Mouse (Mus musculus) midbrain, embryonic 13.5 days (tissue): ENCODE data around the gene 6430550D23Rik. TPM values are rescaled to one million over a fixed set of nuclear protein-coding genes. Genes with fewer than 3 reads are reported as not detected.
A peak's percentile ranks its signal among the peaks of the same experiment; 100 is the strongest.
"Not testable (repeated sequence)": the region's sequence is repeated elsewhere in the genome, so short reads cannot be mapped to it uniquely, and the experiment has no call there.

ENCODE experiments used
- ATAC-seq: fragments of 200-750 bp; cut with Nextera tagmentation; 2 replicates; pipeline ENCODE4 v1.8.0; 2017; ENCODE audit warnings: mild to moderate bottlenecking, moderate TSS enrichment, moderate library complexity
- H3K27ac ChIP-seq: fragments of 300-500 bp; sonication (generic); 2 replicates; pipeline ENCODE4 v1.5.1; 2015; ENCODE audit warnings: inconsistent platforms, mild to moderate bottlenecking, moderate library complexity
- H3K27me3 ChIP-seq: fragments of 300-500 bp; sonication (generic); 2 replicates; pipeline ENCODE4 v1.6.1; 2015; ENCODE audit warnings: mild to moderate bottlenecking, inconsistent platforms
- H3K36me3 ChIP-seq: fragments of 300-500 bp; sonication (generic); 2 replicates; pipeline ENCODE4 v1.6.1; 2015; ENCODE audit warnings: mild to moderate bottlenecking, inconsistent platforms
- H3K4me1 ChIP-seq: fragments of 300-500 bp; sonication (generic); replicated peaks from 2 replicates; pipeline ENCODE4 v1.6.1; 2015; ENCODE audit warnings: inconsistent platforms
- H3K4me2 ChIP-seq: fragments of 300-500 bp; sonication (generic); replicated peaks from 2 replicates; pipeline ENCODE4 v1.6.1; 2015; ENCODE audit warnings: moderate library complexity, mild to moderate bottlenecking, inconsistent platforms
- H3K4me3 ChIP-seq: fragments of 300-500 bp; sonication (generic); replicated peaks from 2 replicates; pipeline ENCODE4 v1.5.1; 2015; ENCODE audit warnings: mild to moderate bottlenecking, inconsistent platforms
- H3K9ac ChIP-seq: fragments of 300-500 bp; sonication (generic); replicated peaks from 2 replicates; pipeline ENCODE4 v1.6.1; 2015; ENCODE audit warnings: mild to moderate bottlenecking, inconsistent platforms
- H3K9me3 ChIP-seq: fragments of 300-500 bp; sonication (generic); 2 replicates; pipeline ENCODE4 v1.6.1; 2016; ENCODE audit warnings: mild to moderate bottlenecking, inconsistent platforms
- WGBS: fragments of 180-500 bp; shearing (Covaris S2); methylation state at CpG from one replicate; pipeline ENCODE4 v1.1.7; 2015; 5-methylcytosine and 5-hydroxymethylcytosine counted together
- polyA plus RNA-seq: library from polyadenylated mRNA; unstranded; fragments of >200 nt; fragmentation: Nextera tagmentation; extraction: Ambion mirVana; gene quantifications from 2 replicates; pipeline ENCODE4 v1.2.1, GENCODE M21; 2015

6430550D23Rik gene
- polyA plus RNA-seq, 1 experiment from 2014 or later: 1.9 TPM

DNA sequence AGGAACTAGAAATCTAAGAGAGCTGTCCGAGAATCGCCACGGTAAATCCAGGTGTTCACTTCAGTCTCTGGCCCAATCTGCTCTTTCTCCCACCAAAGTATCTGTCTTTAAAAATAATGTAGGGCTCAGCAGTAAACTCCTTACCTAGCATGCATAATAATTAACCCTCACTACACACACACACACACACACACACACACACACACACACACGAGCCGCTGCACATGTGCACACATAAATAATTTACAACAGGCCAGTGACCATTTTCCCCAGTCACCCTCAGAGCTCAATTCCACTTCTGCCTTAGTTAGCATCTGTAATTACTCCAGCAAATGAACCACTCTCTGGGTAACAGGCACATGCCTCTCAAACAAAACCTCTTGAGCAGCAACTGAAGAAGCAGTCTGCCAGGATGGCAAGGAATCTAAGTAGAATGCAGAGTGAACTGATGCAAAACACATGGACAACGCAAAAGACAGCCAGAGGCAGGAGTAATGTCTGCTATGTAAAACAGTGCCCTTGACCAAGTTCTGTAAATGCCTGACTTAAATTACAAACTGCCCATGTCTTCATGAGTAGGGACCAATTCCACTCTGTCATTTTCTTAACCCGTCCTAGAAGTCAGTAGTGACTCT lies 78.9 kb downstream of the 6430550D23Rik start:
- ATAC-seq: no peak

DNA sequence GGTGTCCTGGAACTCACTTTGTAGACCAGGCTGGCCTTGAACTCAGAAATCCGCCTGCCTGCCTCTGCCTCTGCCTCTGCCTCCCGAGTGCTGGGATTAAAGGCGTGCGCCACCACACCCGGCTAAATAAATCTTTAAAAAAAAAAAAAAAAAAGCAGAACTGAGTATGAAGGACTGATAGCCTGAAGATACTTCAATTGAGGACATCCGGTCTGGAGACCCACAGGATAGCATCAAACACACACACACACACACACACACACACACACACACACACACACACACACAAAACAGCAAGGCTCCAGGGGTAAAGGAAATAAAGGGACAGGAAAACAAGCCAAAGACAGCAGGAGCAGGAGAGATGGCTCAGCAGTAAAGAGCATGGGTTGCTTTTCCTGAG lies 82.6 kb downstream of the 6430550D23Rik start:
- H3K36me3 ChIP-seq: peaks cover 14% of the 10 kb centered on the region
- not testable (repeated sequence) for H3K27me3 ChIP-seq, H3K4me3 ChIP-seq, H3K9me3 ChIP-seq, H3K27ac ChIP-seq, ATAC-seq, H3K4me2 ChIP-seq, H3K9ac ChIP-seq
- WGBS: 97% methylated on average over 6 of the region's 6 CpGs
- peaks cover 14% of the 10 kb centered on the region for H3K4me1 ChIP-seq

More for the DNA sequence above, 78.9 kb downstream of the 6430550D23Rik start:
- peak overlapping the region; percentile 69 for H3K4me3 ChIP-seq
- H3K4me2 ChIP-seq: peak overlapping the region; percentile 69
- H3K9me3 ChIP-seq: no peaks in the 10 kb centered on the region
- WGBS: 78% methylated on average over 7 of the region's 7 CpGs
- no peak overlapping the region for H3K27ac ChIP-seq
- H3K4me1 ChIP-seq: peaks cover 19% of the 10 kb centered on the region
- 0 out of 2 replicates have a peak overlapping the region, but pooled peaks have one; percentile 68 for H3K9ac ChIP-seq
- H3K36me3 ChIP-seq: peaks cover 7% of the 10 kb centered on the region; the same call in 1 of the 2 replicates
- no peaks in the 10 kb centered on the region for H3K27me3 ChIP-seq

Other genes with a start within 250 kb of the 6430550D23Rik start
- gene Mmp24, start 232.6 kb downstream of the 6430550D23Rik start, polyA plus RNA-seq: 9.1 and 9.4 TPM in 2 replicates
- 24.3 and 25.2 TPM in 2 replicates for gene BC029722, start 188.6 kb downstream of the 6430550D23Rik start, polyA plus RNA-seq
- gene Eif6, start 181.1 kb downstream of the 6430550D23Rik start, polyA plus RNA-seq: 157 and 161 TPM in 2 replicates
- gene Fam83c, start 173.1 kb downstream of the 6430550D23Rik start, polyA plus RNA-seq: 0.58 and 0.66 TPM in 2 replicates
- gene Uqcc1, start 77.7 kb downstream of the 6430550D23Rik start, polyA plus RNA-seq: 55.7 and 64.9 TPM in 2 replicates
- not detected in 2 replicates for gene Gm15557, start 67.2 kb downstream of the 6430550D23Rik start, polyA plus RNA-seq
- 0.71 and 1.1 TPM in 2 replicates for gene Gdf5, start 62.6 kb downstream of the 6430550D23Rik start, polyA plus RNA-seq
- gene Cep250, start 51.5 kb downstream of the 6430550D23Rik start, polyA plus RNA-seq: 17.3 and 21.2 TPM in 2 replicates
- gene Ergic3, start 68 bp upstream of the 6430550D23Rik start, polyA plus RNA-seq: 336 and 349 TPM in 2 replicates
- not detected in 2 replicates for gene Fer1l4, start 45.0 kb upstream of the 6430550D23Rik start, polyA plus RNA-seq
- 6.0 TPM in 2 replicates for gene Spag4, start 57.2 kb upstream of the 6430550D23Rik start, polyA plus RNA-seq
- 34.2 and 36.4 TPM in 2 replicates for gene Cpne1, start 104.0 kb upstream of the 6430550D23Rik start, polyA plus RNA-seq
- 33.3 and 33.9 TPM in 2 replicates for gene Rbm12, start 104.0 kb upstream of the 6430550D23Rik start, polyA plus RNA-seq
- 23.0 and 28.4 TPM in 2 replicates for gene Gm28036, start 119.1 kb upstream of the 6430550D23Rik start, polyA plus RNA-seq
- 434 and 435 TPM in 2 replicates for gene Romo1, start 136.1 kb upstream of the 6430550D23Rik start, polyA plus RNA-seq
- gene Nfs1, start 136.2 kb upstream of the 6430550D23Rik start, polyA plus RNA-seq: 29.5 and 29.8 TPM in 2 replicates
- gene Rbm39, start 172.3 kb upstream of the 6430550D23Rik start, polyA plus RNA-seq: 611 and 631 TPM in 2 replicates
- gene Phf20, start 188.5 kb upstream of the 6430550D23Rik start, polyA plus RNA-seq: 111 and 124 TPM in 2 replicates